Mouse (Mus musculus): ENCODE data around the gene Gpr65.
"Not testable (repeated sequence)": the region's sequence is repeated elsewhere in the genome, so short reads cannot be mapped to it uniquely, and the experiment has no call there.

DNA sequence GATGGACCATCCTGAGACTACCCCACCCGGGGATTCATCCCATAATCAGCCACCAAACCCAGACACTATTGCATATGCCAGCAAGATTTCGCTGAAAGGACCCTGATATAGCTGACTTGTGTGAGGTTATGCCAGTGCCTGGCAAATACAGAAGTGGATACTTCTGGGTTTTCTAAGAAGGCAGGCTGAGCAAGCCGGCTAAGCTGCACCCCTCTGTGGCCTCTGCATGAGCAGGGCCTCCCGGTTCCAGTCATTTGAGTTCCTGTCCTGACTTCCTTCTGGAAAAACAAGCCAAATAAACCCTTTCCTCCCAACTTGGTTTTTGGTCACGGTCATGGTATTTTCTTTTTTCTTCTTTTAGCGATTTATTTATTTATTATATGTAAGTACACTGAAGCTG, 30.0 kb upstream of the Gpr65 start:
- TF ChIP-seq CTCF (IDR thresholded peaks at IDR 0.05; ENCODE audit: control insufficient read depth, insufficient read depth, insufficient read length); CEBPB (IDR thresholded peaks at IDR 0.05; ENCODE audit: low read depth); MAX (IDR thresholded peaks at IDR 0.05); USF1 (IDR thresholded peaks at IDR 0.05; ENCODE audit: low read depth); MYOD1 (IDR thresholded peaks at IDR 0.05; ENCODE audit: control insufficient read depth, insufficient read length, low read depth); FOSL1 (IDR thresholded peaks at IDR 0.05; ENCODE audit: insufficient read depth, low read length, poor library complexity, severe bottlenecking); MYOG (IDR thresholded peaks at IDR 0.05; ENCODE audit: control insufficient read depth, extremely low read depth, insufficient read length): not testable (repeated sequence)
